Mouse (Mus musculus) gastrocnemius, postnatal 14 days (tissue): ENCODE data around the gene Lrrc23. TPM values are rescaled to one million over a fixed set of nuclear protein-coding genes. Genes with fewer than 3 reads are reported as not detected.
"Not testable (repeated sequence)": the region's sequence is repeated elsewhere in the genome, so short reads cannot be mapped to it uniquely, and the experiment has no call there.

Source experiments
- DNase-seq: peaks from one replicate; pipeline ENCODE4 v3.0.0; 2021; ENCODE audit warnings: mixed read lengths
- intact Hi-C: fragments of 180-260 bp; cut with DNase I; formaldehyde crosslinking; loops from one replicate; pipeline ENCODE4 v1.15.1; 2025; ENCODE audit warnings: low total_unique reads
- long read RNA-seq, 2 experiments: library from polyadenylated mRNA; stranded (forward); transcript quantifications; one replicate each; pipeline ENCODE4 v2.0.0; 2021
- total RNA-seq, 2 experiments: library from RNA; stranded (reverse); gene quantifications; 2 replicates each; pipeline ENCODE4 v1.2.3; 2021

The Lrrc23 gene
- total RNA-seq = not detected
- long read RNA-seq, experiment 1 = 0 reads
- long read RNA-seq, experiment 2 = 0 reads

- intact Hi-C loops = no loop called here
- DNase-seq = no peak
Measured at GRCm38 (mm10) chr6:124779222-124779983, at the start of gene Lrrc23. Gene Lrrc23, minus strand, starts transcription at chr6:124779727.

GRCm38 (mm10) chr6:124828101-124828592, 48.6 kb upstream of the Lrrc23 start:
- peak; percentile 52 for DNase-seq
- intact Hi-C loops = no loop called here

GRCm38 (mm10) chr6:124822049-124822448, 42.5 kb upstream of the Lrrc23 start:
- intact Hi-C loops = no loop called here
- DNase-seq = peak; percentile 1

GRCm38 (mm10) chr6:124820891-124821290, 41.4 kb upstream of the Lrrc23 start:
- DNase-seq = no peak
- intact Hi-C loops = no loop called here

- no peak for DNase-seq
- intact Hi-C loops = no loop called here
Measured at GRCm38 (mm10) chr6:124817971-124818370, 38.4 kb upstream of the Lrrc23 start.

GRCm38 (mm10) chr6:124817563-124817962, 38.0 kb upstream of the Lrrc23 start:
- intact Hi-C loops = no loop called here
- no peak for DNase-seq

- DNase-seq = no peak
- intact Hi-C loops = no loop called here
Measured at GRCm38 (mm10) chr6:124817125-124817524, 37.6 kb upstream of the Lrrc23 start.

GRCm38 (mm10) chr6:124816611-124817010, 37.1 kb upstream of the Lrrc23 start:
- intact Hi-C loops = no loop called here
- DNase-seq = no peak

- intact Hi-C loops = no loop called here
- no peak for DNase-seq
Measured at GRCm38 (mm10) chr6:124814858-124815774, 35.6 kb upstream of the Lrrc23 start.

- intact Hi-C loops = no loop called here
Measured at GRCm38 (mm10) chr6:124814448-124814847, 34.9 kb upstream of the Lrrc23 start.

GRCm38 (mm10) chr6:124813933-124814332, 34.4 kb upstream of the Lrrc23 start, which contains the start of gene Tpi1:
Gene Tpi1, minus strand, starts transcription at chr6:124814296.
- DNase-seq = peak; percentile 93
- intact Hi-C loops = no loop called here

More at GRCm38 (mm10) chr6:124814448-124814847, 34.9 kb upstream of the Lrrc23 start:
- no peak for DNase-seq

- peak; percentile 74 for DNase-seq
- intact Hi-C loops = no loop called here
Measured at GRCm38 (mm10) chr6:124813496-124813895, 34.0 kb upstream of the Lrrc23 start.

GRCm38 (mm10) chr6:124812848-124813247, 33.3 kb upstream of the Lrrc23 start:
- DNase-seq = no peak
- intact Hi-C loops = no loop called here

GRCm38 (mm10) chr6:124811701-124812560, 32.4 kb upstream of the Lrrc23 start:
- DNase-seq = no peak

GRCm38 (mm10) chr6:124811403-124811665, 31.8 kb upstream of the Lrrc23 start:
- no peak for DNase-seq
- intact Hi-C loops = no loop called here

More at GRCm38 (mm10) chr6:124811701-124812560, 32.4 kb upstream of the Lrrc23 start:
- intact Hi-C loops = no loop called here

GRCm38 (mm10) chr6:124810566-124811402, 31.3 kb upstream of the Lrrc23 start:
- intact Hi-C loops, DNase-seq: not testable (repeated sequence)

GRCm38 (mm10) chr6:124809775-124810538, 30.4 kb upstream of the Lrrc23 start:
- intact Hi-C loops = no loop called here
- DNase-seq = no peak
